Mouse (Mus musculus): ENCODE measurements at regions not wholly inside any gene's neighbourhood (a gene's known extent, or its start where the extent isn't known, plus 50 kb on each side); places are given as distances from the start of the nearest gene placed in this dataset.

DNA sequence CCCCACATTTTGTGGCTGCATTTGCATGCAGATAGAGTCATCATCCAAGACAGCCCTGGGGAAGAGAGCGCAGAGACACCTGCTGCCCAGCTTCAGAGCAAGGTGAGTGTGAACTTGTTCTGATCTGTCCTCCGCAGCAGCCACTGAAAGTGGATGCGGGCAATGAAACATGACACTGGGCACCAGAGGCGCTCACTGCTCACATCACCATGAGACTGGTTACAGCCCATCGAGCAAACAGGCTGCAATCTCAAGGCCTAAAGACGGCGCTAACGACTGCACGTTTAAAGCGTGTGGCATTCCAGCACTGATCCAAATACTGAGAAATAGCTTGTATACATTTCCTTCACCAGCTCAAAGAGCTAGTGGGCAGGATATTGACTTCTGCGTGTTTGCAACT lies 65.8 kb downstream of the Barhl2 start:
- no peaks in the 10 kb centered on the region for H3K27me3 ChIP-seq
- H3K4me1 ChIP-seq, result no peaks in the 10 kb centered on the region
- H3K9me3 ChIP-seq (replicated peaks), result no peaks in the 10 kb centered on the region
- ATAC-seq (ENCODE audit: insufficient number of reproducible peaks, low FRiP score, low TSS enrichment, low read depth), result no peak
- H3K9ac ChIP-seq, result no peak overlapping the region
- H3K4me3 ChIP-seq (replicated peaks), result no peak overlapping the region
- H3K36me3 ChIP-seq, result no peaks in the 10 kb centered on the region
- no peak overlapping the region for H3K4me2 ChIP-seq (replicated peaks)
- 64% methylated on average over 11 of the region's 11 CpGs for whole genome bisulfite sequencing
- no peak overlapping the region for H3K27ac ChIP-seq (replicated peaks)

DNA sequence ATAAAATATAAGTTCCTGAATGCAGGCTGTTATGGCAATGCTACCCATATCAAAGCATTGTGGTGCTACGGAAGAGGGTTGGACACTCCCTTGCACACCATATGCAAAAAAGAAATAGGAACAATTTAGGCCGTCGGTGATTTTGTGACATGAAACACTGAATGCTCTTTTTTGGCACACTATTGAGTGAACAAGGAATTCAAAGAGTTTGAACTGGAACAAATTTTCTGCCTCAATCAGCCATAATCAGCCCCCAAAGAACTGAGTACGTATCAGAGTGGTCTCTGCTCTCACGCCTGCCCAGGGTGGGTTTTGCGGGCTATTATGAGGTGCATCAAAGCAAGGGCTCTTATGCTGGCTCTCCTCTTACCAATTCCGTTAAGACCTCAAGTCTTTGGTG lies 71.3 kb downstream of the Barhl2 start:
- Histone ChIP-seq H3K9me3 (replicated peaks) (no peaks in the 10 kb centered on the region), H3K36me3 (no peaks in the 10 kb centered on the region), H3K4me2 (replicated peaks) (no peak overlapping the region), H3K9ac (no peak overlapping the region), H3K27me3 (no peaks in the 10 kb centered on the region), H3K4me1 (no peaks in the 10 kb centered on the region), H3K27ac (replicated peaks) (no peak overlapping the region), H3K4me3 (replicated peaks) (no peak overlapping the region)
- no peak for ATAC-seq (ENCODE audit: insufficient number of reproducible peaks, low FRiP score, low TSS enrichment, low read depth)
- 67% methylated on average over 7 of the region's 7 CpGs for WGBS

DNA sequence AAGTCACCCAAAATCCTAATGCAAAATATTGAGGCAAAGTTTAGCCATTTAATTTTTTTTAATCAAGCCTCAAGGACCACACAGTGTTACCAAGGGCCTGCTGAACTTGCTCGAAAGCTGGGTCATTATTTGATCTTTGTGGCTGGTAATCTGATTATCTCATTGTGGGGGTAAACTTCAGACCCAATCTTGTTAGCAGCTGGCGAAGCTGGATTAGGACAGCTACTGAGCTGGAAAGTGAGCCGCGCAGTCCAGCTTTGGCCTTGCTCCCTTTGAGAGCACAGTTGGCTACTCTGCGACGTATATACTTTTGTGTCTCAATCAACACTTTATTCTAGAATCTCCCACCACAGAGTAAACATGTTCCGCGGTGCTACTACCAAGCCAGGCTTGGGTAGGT lies 72.1 kb downstream of the Barhl2 start:
- no peak overlapping the region for H3K4me2 ChIP-seq (replicated peaks)
- no peaks in the 10 kb centered on the region for H3K4me1 ChIP-seq
- no peak overlapping the region for H3K4me3 ChIP-seq (replicated peaks)
- H3K27ac ChIP-seq (replicated peaks), result no peak overlapping the region
- no peaks in the 10 kb centered on the region for H3K9me3 ChIP-seq (replicated peaks)
- no peaks in the 10 kb centered on the region for H3K36me3 ChIP-seq
- no peak for ATAC-seq (ENCODE audit: insufficient number of reproducible peaks, low FRiP score, low TSS enrichment, low read depth)
- no peak overlapping the region for H3K9ac ChIP-seq
- WGBS, result 74% methylated on average over 8 of the region's 8 CpGs
- H3K27me3 ChIP-seq, result no peaks in the 10 kb centered on the region

DNA sequence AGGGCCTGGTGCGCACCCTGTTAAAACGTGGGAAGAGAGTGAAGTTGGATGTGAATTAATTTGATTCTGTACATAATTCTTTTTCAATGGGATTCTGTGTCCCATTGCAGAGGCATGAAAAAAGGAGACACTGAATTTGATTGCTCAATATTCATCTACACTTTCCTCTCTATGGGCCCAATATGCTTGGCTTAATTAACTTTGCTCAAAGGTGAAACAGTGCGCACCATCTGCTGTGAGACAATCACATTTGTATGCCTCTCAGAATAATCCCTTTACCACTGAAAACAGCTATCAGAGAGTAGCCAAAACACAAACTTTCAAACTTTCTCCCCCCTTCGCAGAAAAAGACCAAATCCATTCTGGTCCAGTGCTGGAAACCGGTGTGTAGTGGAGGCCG lies 72.7 kb downstream of the Barhl2 start:
- WGBS, result 73% methylated on average over 6 of the region's 6 CpGs

DNA sequence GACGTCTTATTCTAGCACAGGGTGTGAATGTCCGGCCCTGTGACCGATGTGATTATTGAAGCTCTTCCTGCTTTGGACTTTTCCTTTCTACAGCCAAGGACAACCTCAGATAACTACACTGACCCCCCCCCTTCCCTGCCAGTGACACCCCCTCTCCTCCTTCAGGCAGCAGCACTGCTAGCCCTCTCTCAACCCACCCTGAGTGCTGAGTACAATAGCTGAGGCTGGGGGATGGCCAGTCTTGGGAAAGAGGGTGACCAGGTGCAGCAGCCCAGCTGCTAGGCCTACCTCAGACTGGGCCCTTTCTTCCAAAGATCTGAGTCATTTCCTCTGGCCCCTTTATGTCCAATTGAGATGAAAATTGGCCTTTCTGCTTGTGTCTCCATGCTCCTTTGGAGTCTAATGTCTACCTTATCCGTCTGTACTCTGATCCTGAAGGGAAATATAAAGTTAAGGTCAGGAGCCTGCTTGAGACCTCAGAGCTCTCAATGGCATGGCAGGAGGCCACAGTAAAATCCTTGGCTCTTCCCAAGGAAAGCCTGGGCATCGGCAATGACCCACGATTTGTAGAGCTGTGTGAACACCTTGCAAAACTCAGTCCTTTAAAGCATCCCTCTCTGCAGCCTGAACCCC lies 73.7 kb downstream of the Barhl2 start:
- H3K4me2 ChIP-seq (replicated peaks), result no peak overlapping the region
- no peak overlapping the region for H3K4me3 ChIP-seq (replicated peaks)
- H3K9ac ChIP-seq, result no peak overlapping the region
- WGBS, result 66% methylated on average over 6 of the region's 6 CpGs
- H3K27ac ChIP-seq (replicated peaks), result no peak overlapping the region
- H3K36me3 ChIP-seq, result no peaks in the 10 kb centered on the region
- H3K4me1 ChIP-seq, result no peaks in the 10 kb centered on the region
- H3K9me3 ChIP-seq (replicated peaks), result no peaks in the 10 kb centered on the region
- ATAC-seq (ENCODE audit: insufficient number of reproducible peaks, low FRiP score, low TSS enrichment, low read depth), result no peak
- H3K27me3 ChIP-seq, result no peaks in the 10 kb centered on the region

More for the DNA sequence above, 72.7 kb downstream of the Barhl2 start:
- no peak for ATAC-seq (ENCODE audit: insufficient number of reproducible peaks, low FRiP score, low TSS enrichment, low read depth)
- Histone ChIP-seq H3K36me3 (no peaks in the 10 kb centered on the region), H3K27me3 (no peaks in the 10 kb centered on the region), H3K4me2 (replicated peaks) (no peak overlapping the region), H3K9me3 (replicated peaks) (no peaks in the 10 kb centered on the region), H3K9ac (no peak overlapping the region), H3K4me3 (replicated peaks) (no peak overlapping the region), H3K27ac (replicated peaks) (no peak overlapping the region), H3K4me1 (no peaks in the 10 kb centered on the region)

DNA sequence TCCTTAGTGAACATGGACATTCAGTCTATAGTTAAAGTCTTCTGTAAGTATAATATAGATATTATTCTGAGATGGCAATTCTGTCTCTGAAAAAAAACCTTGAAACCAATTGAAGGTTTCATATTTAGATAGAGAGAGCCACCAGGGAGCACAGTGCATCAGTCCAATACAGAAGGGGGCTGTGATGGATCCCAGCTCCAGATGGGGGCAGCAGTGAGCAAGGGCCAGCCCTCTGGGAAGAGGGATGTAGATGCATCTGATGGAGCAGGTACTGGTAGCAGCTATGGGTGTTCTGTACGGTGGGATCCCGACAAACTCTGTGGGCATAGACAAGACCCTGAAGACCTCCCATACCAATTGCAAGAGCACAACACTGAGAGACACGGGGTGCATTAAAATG lies 76.0 kb downstream of the Barhl2 start:
- no peak overlapping the region for H3K4me3 ChIP-seq (replicated peaks)
- WGBS, result 84% methylated on average over 3 of the region's 3 CpGs
- no peak overlapping the region for H3K9ac ChIP-seq
- no peaks in the 10 kb centered on the region for H3K36me3 ChIP-seq
- H3K9me3 ChIP-seq (replicated peaks), result no peaks in the 10 kb centered on the region
- no peaks in the 10 kb centered on the region for H3K27me3 ChIP-seq
- ATAC-seq (ENCODE audit: insufficient number of reproducible peaks, low FRiP score, low TSS enrichment, low read depth), result no peak
- H3K4me1 ChIP-seq, result no peaks in the 10 kb centered on the region
- H3K27ac ChIP-seq (replicated peaks), result no peak overlapping the region
- no peak overlapping the region for H3K4me2 ChIP-seq (replicated peaks)

DNA sequence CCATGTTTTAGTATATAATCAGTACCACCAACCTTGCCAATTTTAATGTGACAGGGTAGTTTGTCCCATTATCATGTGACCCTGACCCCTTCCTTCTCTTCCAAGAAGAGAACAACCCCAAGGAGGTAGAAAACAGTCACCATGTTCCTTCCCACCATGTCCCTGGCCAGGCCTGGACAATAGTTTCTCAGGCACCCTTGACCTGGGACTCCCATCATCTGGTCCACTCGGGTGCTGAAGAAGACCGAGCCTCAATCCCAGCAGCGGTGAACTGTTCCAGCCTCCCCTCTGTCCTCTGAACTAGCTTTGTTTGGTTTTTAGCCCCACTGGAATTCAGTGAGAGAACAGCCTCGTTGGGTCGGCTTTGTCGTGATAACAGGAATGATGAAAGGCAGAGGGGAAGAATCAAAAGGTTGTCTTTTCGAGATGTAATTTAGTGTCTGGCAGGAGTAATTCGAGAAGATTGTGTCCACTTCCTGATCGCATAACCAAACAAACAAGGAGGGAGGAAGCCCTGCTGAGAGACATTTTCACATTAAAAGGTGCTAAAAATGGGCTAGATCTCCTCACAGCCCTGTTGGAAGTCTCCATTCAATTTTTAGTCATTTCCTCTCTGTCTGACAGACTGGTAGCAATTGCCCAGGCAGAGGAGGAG lies 77.2 kb downstream of the Barhl2 start:
- Histone ChIP-seq H3K36me3 (no peaks in the 10 kb centered on the region), H3K4me3 (replicated peaks) (no peak overlapping the region), H3K4me1 (no peaks in the 10 kb centered on the region), H3K27ac (replicated peaks) (no peak overlapping the region), H3K27me3 (no peaks in the 10 kb centered on the region), H3K9me3 (replicated peaks) (no peaks in the 10 kb centered on the region), H3K4me2 (replicated peaks) (no peak overlapping the region), H3K9ac (no peak overlapping the region)
- no peak for ATAC-seq (ENCODE audit: insufficient number of reproducible peaks, low FRiP score, low TSS enrichment, low read depth)
- WGBS, result 26% methylated on average over 9 of the region's 9 CpGs

DNA sequence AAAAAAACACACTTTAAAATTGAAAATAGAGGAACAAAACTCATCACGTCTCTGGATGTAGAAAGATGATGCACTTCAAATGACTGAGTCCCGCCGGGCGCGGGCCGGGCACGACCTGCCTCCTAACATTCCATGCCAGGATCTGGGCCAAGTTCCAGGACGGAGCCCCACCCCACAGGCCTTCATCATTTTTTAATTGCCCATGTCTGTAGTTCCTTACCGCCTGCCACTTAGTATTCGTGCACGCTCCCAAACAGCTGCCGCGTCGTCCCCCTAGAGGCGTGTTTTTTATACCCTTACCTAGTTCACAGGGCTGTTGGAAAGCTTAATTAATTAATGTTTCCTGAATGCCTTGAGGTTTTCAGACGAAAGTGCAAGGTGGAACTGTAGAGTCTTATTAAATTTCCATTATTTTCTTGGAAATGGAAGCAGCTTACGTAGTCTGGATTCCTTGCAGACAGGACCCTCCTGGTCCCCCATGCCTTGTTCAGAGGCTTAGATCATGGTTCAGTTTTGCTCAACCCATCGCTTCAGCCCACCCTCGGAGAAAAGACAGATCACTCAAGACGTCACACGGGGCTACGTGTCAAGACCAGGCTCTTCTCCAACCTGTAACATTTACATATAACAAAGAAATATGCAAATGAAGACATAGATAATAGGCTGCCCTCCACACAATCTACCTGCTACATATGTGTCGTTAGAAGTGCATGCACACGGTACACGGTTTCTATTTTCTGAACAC lies 81.0 kb downstream of the Barhl2 start:
- Histone ChIP-seq H3K4me3 (replicated peaks) (no peak overlapping the region), H3K4me1 (no peaks in the 10 kb centered on the region), H3K27me3 (no peaks in the 10 kb centered on the region), H3K9me3 (replicated peaks) (no peaks in the 10 kb centered on the region), H3K4me2 (replicated peaks) (no peak overlapping the region), H3K27ac (replicated peaks) (no peak overlapping the region), H3K36me3 (no peaks in the 10 kb centered on the region), H3K9ac (no peak overlapping the region)
- ATAC-seq (ENCODE audit: insufficient number of reproducible peaks, low FRiP score, low TSS enrichment, low read depth), result no peak
- 73% methylated on average over 25 of the region's 25 CpGs for WGBS

DNA sequence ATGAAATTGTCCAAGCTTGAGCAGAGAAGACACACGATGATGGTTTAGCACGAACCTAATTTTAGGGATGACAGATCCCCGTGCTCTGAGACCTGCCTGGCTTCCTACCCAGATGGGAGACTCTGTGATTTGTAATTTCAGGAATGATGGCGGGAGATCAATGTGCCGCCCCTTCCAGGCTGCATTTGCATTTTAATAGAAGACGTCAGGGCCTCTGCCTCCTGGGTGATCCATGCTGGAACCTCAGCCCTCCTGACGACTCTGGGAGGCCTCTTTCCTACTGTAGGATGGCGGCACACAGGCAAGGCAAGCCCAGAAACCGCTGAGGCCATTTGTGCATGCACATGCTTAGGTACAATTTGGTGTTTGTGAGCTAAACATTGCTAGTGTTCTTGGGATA lies 90.1 kb downstream of the Barhl2 start:
- WGBS, result 37% methylated on average over 9 of the region's 9 CpGs
- Histone ChIP-seq H3K4me1 (no peaks in the 10 kb centered on the region), H3K9me3 (replicated peaks) (no peaks in the 10 kb centered on the region), H3K4me2 (replicated peaks) (no peak overlapping the region), H3K36me3 (no peaks in the 10 kb centered on the region), H3K9ac (no peak overlapping the region), H3K4me3 (replicated peaks) (no peak overlapping the region), H3K27me3 (no peaks in the 10 kb centered on the region), H3K27ac (replicated peaks) (no peak overlapping the region)
- no peak for ATAC-seq (ENCODE audit: insufficient number of reproducible peaks, low FRiP score, low TSS enrichment, low read depth)

DNA sequence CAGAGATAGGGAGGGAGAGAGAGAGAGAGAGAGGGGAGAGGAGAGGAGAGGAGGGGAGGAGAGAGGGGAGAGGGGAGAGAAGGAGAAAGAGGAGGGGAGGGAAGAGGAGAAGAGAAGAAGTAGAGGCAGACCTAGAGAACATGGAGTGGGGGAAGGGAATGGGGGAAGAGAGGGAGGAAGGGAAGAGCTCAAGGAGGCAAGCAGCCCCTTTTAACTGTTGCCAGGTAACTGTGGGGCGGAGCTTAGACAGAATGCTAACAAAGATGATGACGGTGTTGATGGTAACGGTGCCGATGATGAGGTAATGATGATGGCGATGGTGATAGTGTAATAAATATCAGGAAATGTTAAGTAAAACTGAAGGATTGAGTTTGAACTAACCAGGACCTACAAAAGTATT lies 90.7 kb downstream of the Barhl2 start:
- H3K4me2 ChIP-seq (replicated peaks), result no peak overlapping the region
- no peak for ATAC-seq (ENCODE audit: insufficient number of reproducible peaks, low FRiP score, low TSS enrichment, low read depth)
- 66% methylated on average over 5 of the region's 5 CpGs for WGBS

DNA sequence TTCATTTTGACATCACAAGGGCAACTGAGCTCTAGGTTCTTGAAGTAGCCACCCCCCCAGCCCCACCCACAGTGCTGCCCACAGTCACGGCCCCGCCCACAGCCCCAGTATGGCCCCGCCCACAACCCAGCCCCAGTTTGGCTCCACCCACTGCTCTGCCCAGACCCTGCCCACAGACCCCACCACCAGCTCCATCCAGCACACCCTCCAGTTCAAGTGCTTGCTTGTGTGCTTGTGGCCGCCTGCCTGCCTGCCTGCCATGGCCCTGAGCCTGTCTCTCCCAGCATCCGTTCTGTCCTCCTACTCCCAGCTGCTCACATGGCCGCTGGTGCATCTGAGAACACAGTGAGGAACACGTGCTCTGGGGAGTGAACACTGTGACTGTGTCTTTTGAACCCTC lies 92.0 kb downstream of the Barhl2 start:
- H3K4me2 ChIP-seq (replicated peaks), result no peak overlapping the region
- no peak overlapping the region for H3K9ac ChIP-seq
- WGBS, result 74% methylated on average over 7 of the region's 7 CpGs
- H3K4me1 ChIP-seq, result no peaks in the 10 kb centered on the region
- H3K27me3 ChIP-seq, result no peaks in the 10 kb centered on the region
- no peak overlapping the region for H3K27ac ChIP-seq (replicated peaks)
- H3K9me3 ChIP-seq (replicated peaks), result no peaks in the 10 kb centered on the region
- H3K36me3 ChIP-seq, result no peaks in the 10 kb centered on the region
- ATAC-seq (ENCODE audit: insufficient number of reproducible peaks, low FRiP score, low TSS enrichment, low read depth), result no peak
- no peak overlapping the region for H3K4me3 ChIP-seq (replicated peaks)

More for the DNA sequence above, 90.7 kb downstream of the Barhl2 start:
- Histone ChIP-seq H3K27me3 (no peaks in the 10 kb centered on the region), H3K4me3 (replicated peaks) (no peak overlapping the region), H3K9me3 (replicated peaks) (no peaks in the 10 kb centered on the region), H3K9ac (no peak overlapping the region), H3K4me1 (no peaks in the 10 kb centered on the region), H3K27ac (replicated peaks) (no peak overlapping the region), H3K36me3 (no peaks in the 10 kb centered on the region)
